Comparison of ENCODE assay signal across 8 mouse cellular contexts in the genomic region with DNA sequence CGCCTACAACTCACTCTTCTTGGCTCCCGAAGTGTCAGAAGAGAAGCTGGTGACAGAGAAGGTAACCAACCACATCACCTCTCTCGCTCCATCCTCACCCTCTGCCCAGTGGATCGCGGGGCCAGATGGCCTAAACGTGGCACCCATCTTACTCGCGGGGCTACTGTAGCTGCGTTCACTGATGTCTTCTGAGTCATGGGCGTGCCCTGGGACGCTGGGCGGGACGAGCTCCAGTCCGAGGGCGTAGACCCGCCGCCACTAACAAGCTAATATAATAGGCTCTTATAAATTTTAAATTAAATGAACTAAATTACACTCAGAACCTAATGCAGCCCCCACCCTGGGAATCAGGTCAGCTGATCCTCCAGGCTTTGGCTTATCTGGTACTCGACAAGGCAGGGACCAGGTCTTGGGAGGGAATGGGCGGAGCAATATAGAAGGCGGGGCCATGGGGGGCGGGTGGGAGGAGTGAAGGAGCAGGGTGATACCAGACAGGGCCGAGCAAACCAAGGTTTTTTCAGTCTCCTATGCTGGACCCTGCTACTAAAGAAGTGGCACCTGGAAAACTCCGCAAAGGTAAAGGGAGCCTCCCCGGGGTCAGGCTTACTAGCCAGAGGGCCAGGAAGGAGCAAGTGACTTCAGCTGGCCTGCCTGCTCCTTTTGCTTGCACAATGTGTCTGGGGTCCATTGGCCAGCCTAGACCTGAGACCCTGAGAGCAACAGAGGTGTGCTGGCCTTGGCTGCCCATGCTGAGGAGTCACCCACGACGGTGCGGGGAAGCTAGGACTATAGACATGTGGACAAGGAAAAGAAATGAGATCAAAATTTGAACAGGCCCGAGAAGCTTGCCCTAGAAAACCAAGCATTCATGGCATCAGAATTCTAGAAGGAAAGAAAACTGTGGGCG. TPM values are rescaled to one million over a fixed set of nuclear protein-coding genes. Genes with fewer than 3 reads are reported as not detected.
DNase-seq lines count a peak whose midpoint lies in the region; ATAC-seq lines count a peak whose summit lies in the region.

No protein-coding gene starts in this region.

- peak; percentile 82 for ATAC-seq in forebrain, embryonic 11.5 days (replicated peaks; ENCODE audit: low FRiP score)
- ATAC-seq in liver, embryonic 11.5 days (replicated peaks; ENCODE audit: low FRiP score): peak; percentile 84
- 0 out of 2 replicates have a peak, but pooled peaks have one; percentile 66 for ATAC-seq in stomach, embryonic 15.5 days (ENCODE audit: insufficient read depth, low FRiP score, low read depth)

- H3K27me3 ChIP-seq in forebrain, embryonic 11.5 days (ENCODE audit: control insufficient read depth, insufficient read depth, low read length): peaks cover 27% of the 10 kb centered on the region
- H3K27me3 ChIP-seq in liver, embryonic 11.5 days (replicated peaks; ENCODE audit: control insufficient read depth, insufficient read depth, low read length): peaks cover 39% of the 10 kb centered on the region
- H3K27me3 ChIP-seq in stomach, embryonic 15.5 days (replicated peaks): peaks cover 9% of the 10 kb centered on the region; the same call in 1 of the 2 replicates

- H3K27ac ChIP-seq in forebrain, embryonic 11.5 days (ENCODE audit: low read depth, low read length): no peak overlapping the region
- H3K27ac ChIP-seq in liver, embryonic 11.5 days (ENCODE audit: low read depth, low read length): no peak overlapping the region
- no peak overlapping the region for H3K27ac ChIP-seq in stomach, embryonic 15.5 days

- H3K4me1 ChIP-seq in forebrain, embryonic 11.5 days (replicated peaks; ENCODE audit: control insufficient read depth, insufficient read depth, low read length): peaks cover 4% of the 10 kb centered on the region; the same call in 1 of the 2 replicates
- H3K4me1 ChIP-seq in liver, embryonic 11.5 days (replicated peaks; ENCODE audit: control insufficient read depth, insufficient read depth, low read length): no peaks in the 10 kb centered on the region; the same call in 1 of the 2 replicates
- peaks cover 5% of the 10 kb centered on the region; the same call in 1 of the 2 replicates for H3K4me1 ChIP-seq in stomach, embryonic 15.5 days

- intact Hi-C loops in left cerebral cortex, postnatal 4 days (cut with DNase I): no loop called here

- DNase-seq in adrenal gland, postnatal 14 days: peak; percentile 24
- DNase-seq in adrenal gland, postnatal 25 days: no peak
- DNase-seq in CD4-positive helper T cell, adult 2 months (ENCODE audit: low read depth, low spot score): peak; percentile 23
- DNase-seq in forebrain, embryonic 11.5 days (ENCODE audit: low spot score): peak; percentile 63
- peak; percentile 47 for DNase-seq in liver, embryonic 11.5 days (ENCODE audit: low spot score)
- no peak for DNase-seq in left cerebral cortex, postnatal 4 days
- no peak for DNase-seq in gastrocnemius, adult 18-20 months (ENCODE audit: low spot score)

- 6% methylated on average over 29 of the region's 29 CpGs for WGBS in forebrain, embryonic 11.5 days
- WGBS in liver, embryonic 11.5 days: 10% methylated on average over 29 of the region's 29 CpGs
- WGBS in stomach, embryonic 15.5 days: 11% methylated on average over 29 of the region's 29 CpGs

- no peak overlapping the region for H3K9ac ChIP-seq in forebrain, embryonic 11.5 days (ENCODE audit: low read length)
- no peak overlapping the region for H3K9ac ChIP-seq in liver, embryonic 11.5 days (ENCODE audit: low read depth, low read length)
- no peak overlapping the region for H3K9ac ChIP-seq in stomach, embryonic 15.5 days

- H3K4me2 ChIP-seq in forebrain, embryonic 11.5 days (ENCODE audit: low read depth, low read length, severe bottlenecking): peak overlapping the region; percentile 57
- H3K4me2 ChIP-seq in liver, embryonic 11.5 days: peak overlapping the region; percentile 58
- peak overlapping the region; percentile 54 for H3K4me2 ChIP-seq in stomach, embryonic 15.5 days

- H3K4me3 ChIP-seq in forebrain, embryonic 11.5 days (ENCODE audit: low read depth, low read length): peak overlapping the region; percentile 33
- H3K4me3 ChIP-seq in liver, embryonic 11.5 days (ENCODE audit: low read depth, low read length): peak overlapping the region; percentile 33
- H3K4me3 ChIP-seq in stomach, embryonic 15.5 days (replicated peaks): peak overlapping the region; percentile 28

- H3K9me3 ChIP-seq in forebrain, embryonic 11.5 days (ENCODE audit: control insufficient read depth, low read length): no peaks in the 10 kb centered on the region
- H3K9me3 ChIP-seq in liver, embryonic 11.5 days (ENCODE audit: control insufficient read depth, low read length): no peaks in the 10 kb centered on the region
- no peaks in the 10 kb centered on the region for H3K9me3 ChIP-seq in stomach, embryonic 15.5 days

- no peaks in the 10 kb centered on the region for H3K36me3 ChIP-seq in forebrain, embryonic 11.5 days (ENCODE audit: control insufficient read depth, insufficient read depth, low read length)
- no peaks in the 10 kb centered on the region for H3K36me3 ChIP-seq in liver, embryonic 11.5 days (ENCODE audit: control insufficient read depth, insufficient read depth, low read length)
- H3K36me3 ChIP-seq in stomach, embryonic 15.5 days: no peaks in the 10 kb centered on the region

RNA-seq across cellular contexts. Expression of a gene that starts 19.9 kb away (rescaled TPM):
- 0.63 and 0.71 TPM in 2 replicates for total RNA-seq in adrenal gland, postnatal 14 days (2021)
- total RNA-seq in adrenal gland, postnatal 25 days (2021): 0.57 and 1.1 TPM in 2 replicates
- 0.44 and 0.59 TPM in 2 replicates for polyA plus RNA-seq in forebrain, embryonic 11.5 days (2014; fragmentation: Nextera tagmentation; extraction: Ambion mirVana)
- polyA plus RNA-seq in liver, embryonic 11.5 days (2014; fragmentation: Nextera tagmentation; extraction: Ambion mirVana): not detected in 2 replicates
- 0.14 and 0.34 TPM in 2 replicates for polyA plus RNA-seq in stomach, embryonic 15.5 days (2015; fragmentation: Nextera tagmentation; extraction: Ambion mirVana)
- total RNA-seq in left cerebral cortex, postnatal 4 days (2021): 10 to 100 TPM; 36.2 to 45.3 TPM
- not detected for total RNA-seq in gastrocnemius, adult 18-20 months (2021)

RNA-seq across cellular contexts. Expression of a gene that starts 29.2 kb away (rescaled TPM):
- total RNA-seq in adrenal gland, postnatal 14 days (2021): not detected in 2 replicates
- not detected in 2 replicates for total RNA-seq in adrenal gland, postnatal 25 days (2021)
- polyA plus RNA-seq in forebrain, embryonic 11.5 days (2014; fragmentation: Nextera tagmentation; extraction: Ambion mirVana): not detected in 2 replicates
- not detected in 2 replicates for polyA plus RNA-seq in liver, embryonic 11.5 days (2014; fragmentation: Nextera tagmentation; extraction: Ambion mirVana)
- 0.10 TPM in 1 of 2 replicates, not detected in the other for polyA plus RNA-seq in stomach, embryonic 15.5 days (2015; fragmentation: Nextera tagmentation; extraction: Ambion mirVana)
- not detected for total RNA-seq in left cerebral cortex, postnatal 4 days (2021)
- not detected for total RNA-seq in gastrocnemius, adult 18-20 months (2021)

Comparison
In these comparisons a context has a peak if more than half of its experiments do, and no peak if none do; other contexts are left out.
1. DNase-seq: peak in adrenal gland, postnatal 14 days (single experiment), CD4-positive helper T cell, adult 2 months (single experiment), forebrain, embryonic 11.5 days (single experiment) and liver, embryonic 11.5 days (single experiment); none in adrenal gland, postnatal 25 days (single experiment), left cerebral cortex, postnatal 4 days (single experiment) and gastrocnemius, adult 18-20 months (single experiment).
2. RNA of a gene that starts 19.9 kb away (total RNA-seq): 36.2 to 45.3 TPM in left cerebral cortex, postnatal 4 days; 0.57 to 1.1 TPM in adrenal gland, postnatal 25 days, 0.63 to 0.71 TPM in adrenal gland, postnatal 14 days and not detected in gastrocnemius, adult 18-20 months; every median in the first group is over 10 times any median in the second.
3. Peak in every context shown above with its lines, with median percentiles within 50 percentile points of each other: ATAC-seq, H3K4me2 ChIP-seq and H3K4me3 ChIP-seq.